In genomic region chr6:88840211-88840610, GRCm38 (mm10) we compare ENCODE assay signal across 9 mouse cellular contexts. TPM values are rescaled to one million over a fixed set of nuclear protein-coding genes. Genes with fewer than 3 reads are reported as not detected.
DNase-seq lines count a peak whose midpoint lies in the region; ATAC-seq and TF ChIP-seq lines count a peak whose summit lies in the region.
"Had no signal": no experiment of that assay in that cellular context is flagged by ENCODE, and none has a peak within 500 bp of the region (broad histone marks: within the 10 kb centered on the region; RNA-seq: fewer than 3 reads in every experiment).

No protein-coding gene starts in this region.

- no peak overlapping the region for H3K27ac ChIP-seq in left cerebral cortex, adult 2 months
- no peak overlapping the region for H3K27ac ChIP-seq in embryonic facial prominence, embryonic 13.5 days
- H3K27ac ChIP-seq in midbrain, embryonic 13.5 days: no peak overlapping the region

- no peak for TF ChIP-seq CTCF in left cerebral cortex, adult 2 months (IDR thresholded peaks at IDR 0.05)

- ATAC-seq in erythroblast, adult 5-6 weeks (replicated peaks; ENCODE audit: low FRiP score, poor library complexity, severe bottlenecking): no peak
- ATAC-seq in embryonic facial prominence, embryonic 13.5 days (ENCODE audit: insufficient number of reproducible peaks, insufficient read depth, low FRiP score, low TSS enrichment, low read depth): no peak
- ATAC-seq in midbrain, embryonic 13.5 days: no peak

- intact Hi-C loops in left cerebral cortex, adult 2 months (cut with DNase I): no loop called here
- intact Hi-C loops in gastrocnemius, postnatal 36 days (cut with DNase I): no loop called here
- intact Hi-C loops in left cerebral cortex, postnatal 10 days (cut with DNase I): no loop called here

- peak overlapping the region; percentile 91; the same call in 1 of the 2 replicates for H3K4me2 ChIP-seq in embryonic facial prominence, embryonic 13.5 days
- H3K4me2 ChIP-seq in midbrain, embryonic 13.5 days (replicated peaks): peak overlapping the region; percentile 89

- peaks cover 85% of the 10 kb centered on the region for H3K4me1 ChIP-seq in erythroblast, embryonic 14.5 days (ENCODE audit: control insufficient read depth)
- peaks cover 27% of the 10 kb centered on the region for H3K4me1 ChIP-seq in embryonic facial prominence, embryonic 13.5 days
- H3K4me1 ChIP-seq in midbrain, embryonic 13.5 days (replicated peaks): peaks cover 33% of the 10 kb centered on the region

- no peak for DNase-seq in left cerebral cortex, adult 2 months (ENCODE audit: extremely low spot score in 1 of 2, low spot score in 2 of 2)
- no peak for DNase-seq in left cerebral cortex, adult 8-10 months (ENCODE audit: low spot score in 2 of 2)
- DNase-seq in gastrocnemius, postnatal 36 days: no peak
- no peak for DNase-seq in left cerebral cortex, postnatal 10 days (ENCODE audit: extremely low spot score in 1 of 2, low spot score in 2 of 2)
- DNase-seq: heart, postnatal 36 days had no signal

- peak overlapping the region; percentile 87 for H3K4me3 ChIP-seq in erythroblast, embryonic 14.5 days (replicated peaks)
- peak overlapping the region; percentile 93; the same call in 1 of the 2 replicates for H3K4me3 ChIP-seq in left cerebral cortex, adult 2 months
- peak overlapping the region; percentile 88 for H3K4me3 ChIP-seq in embryonic facial prominence, embryonic 13.5 days
- H3K4me3 ChIP-seq in midbrain, embryonic 13.5 days (replicated peaks): peak overlapping the region; percentile 80; the same call in 1 of the 2 replicates

- 73% methylated on average over 3 of the region's 3 CpGs for WGBS in embryonic facial prominence, embryonic 13.5 days
- WGBS in midbrain, embryonic 13.5 days: 72% methylated on average over 3 of the region's 3 CpGs

- H3K36me3 ChIP-seq in erythroblast, embryonic 14.5 days (ENCODE audit: control insufficient read depth): peaks cover 57% of the 10 kb centered on the region
- H3K36me3 ChIP-seq in embryonic facial prominence, embryonic 13.5 days: peaks cover 49% of the 10 kb centered on the region
- peaks cover 66% of the 10 kb centered on the region for H3K36me3 ChIP-seq in midbrain, embryonic 13.5 days

- no peaks in the 10 kb centered on the region for H3K9me3 ChIP-seq in erythroblast, embryonic 14.5 days (ENCODE audit: control insufficient read depth, low read length)
- H3K9me3 ChIP-seq in embryonic facial prominence, embryonic 13.5 days: no peaks in the 10 kb centered on the region
- no peaks in the 10 kb centered on the region for H3K9me3 ChIP-seq in midbrain, embryonic 13.5 days

- peaks cover 6% of the 10 kb centered on the region for H3K27me3 ChIP-seq in erythroblast, embryonic 14.5 days (ENCODE audit: control insufficient read depth)
- no peaks in the 10 kb centered on the region for H3K27me3 ChIP-seq in embryonic facial prominence, embryonic 13.5 days
- H3K27me3 ChIP-seq in midbrain, embryonic 13.5 days: no peaks in the 10 kb centered on the region

- no peak overlapping the region for H3K9ac ChIP-seq in embryonic facial prominence, embryonic 13.5 days
- H3K9ac ChIP-seq in midbrain, embryonic 13.5 days (replicated peaks): peak overlapping the region; percentile 91; the same call in 1 of the 2 replicates

RNA-seq across cellular contexts. Expression of gene Abtb1, which starts 1.6 kb away (rescaled TPM):
- polyA plus RNA-seq in erythroblast, embryonic 14.5 days (2012): 21.3 and 21.4 TPM in 2 replicates
- 78.6 and 90.1 TPM in 2 replicates for total RNA-seq in erythroblast, adult 5-6 weeks (2015; ENCODE audit: low replicate concordance)
- 218 and 344 TPM in 2 replicates for total RNA-seq in erythroblast, adult 5-6 weeks (2017; ENCODE audit: low replicate concordance)
- 10 to 100 TPM; 39.7 to 40.5 TPM for total RNA-seq in left cerebral cortex, adult 2 months (2021)
- 10 to 100 TPM; 38.1 to 45.4 (median 43.1) TPM for total RNA-seq in left cerebral cortex, adult 8-10 months (2022)
- 33.8 and 34.4 TPM in 2 replicates for polyA plus RNA-seq in embryonic facial prominence, embryonic 13.5 days (2015; fragmentation: Nextera tagmentation; extraction: Ambion mirVana)
- polyA plus RNA-seq in midbrain, embryonic 13.5 days (2015; fragmentation: Nextera tagmentation; extraction: Ambion mirVana): 35.9 and 36.2 TPM in 2 replicates
- 10 to 100 TPM; 19.2 to 21.0 TPM for total RNA-seq in gastrocnemius, postnatal 36 days (2021)
- 10 to 100 TPM; 31.2 to 31.3 TPM for total RNA-seq in left cerebral cortex, postnatal 10 days (2021)

RNA-seq across cellular contexts. Expression of gene Podxl2, which starts 34.6 kb away (rescaled TPM):
- polyA plus RNA-seq in erythroblast, embryonic 14.5 days (2012): 0.18 and 0.28 TPM in 2 replicates
- not detected in 2 replicates for total RNA-seq in erythroblast, adult 5-6 weeks (2015; ENCODE audit: low replicate concordance)
- total RNA-seq in erythroblast, adult 5-6 weeks (2017; ENCODE audit: low replicate concordance): not detected in 2 replicates
- 100 to 1,000 TPM; 196 to 201 TPM for total RNA-seq in left cerebral cortex, adult 2 months (2021)
- 100 to 1,000 TPM; 190 to 207 (median 195) TPM for total RNA-seq in left cerebral cortex, adult 8-10 months (2022)
- 141 and 143 TPM in 2 replicates for polyA plus RNA-seq in embryonic facial prominence, embryonic 13.5 days (2015; fragmentation: Nextera tagmentation; extraction: Ambion mirVana)
- polyA plus RNA-seq in midbrain, embryonic 13.5 days (2015; fragmentation: Nextera tagmentation; extraction: Ambion mirVana): 478 and 520 TPM in 2 replicates
- 10 to 100 TPM; 45.1 to 50.5 TPM for total RNA-seq in gastrocnemius, postnatal 36 days (2021)
- 100 to 1,000 TPM; 291 to 304 TPM for total RNA-seq in left cerebral cortex, postnatal 10 days (2021)

RNA-seq across cellular contexts. Expression of gene Mcm2, which starts 58.4 kb away (rescaled TPM):
- 101 and 128 TPM in 2 replicates for polyA plus RNA-seq in erythroblast, embryonic 14.5 days (2012)
- 30.6 and 34.7 TPM in 2 replicates for total RNA-seq in erythroblast, adult 5-6 weeks (2015; ENCODE audit: low replicate concordance)
- 78.5 and 87.8 TPM in 2 replicates for total RNA-seq in erythroblast, adult 5-6 weeks (2017; ENCODE audit: low replicate concordance)
- 1 to 10 TPM; 2.1 to 4.5 TPM for total RNA-seq in left cerebral cortex, adult 2 months (2021)
- total RNA-seq in left cerebral cortex, adult 8-10 months (2022): 1 to 10 TPM; 4.0 to 9.0 (median 4.6) TPM
- polyA plus RNA-seq in embryonic facial prominence, embryonic 13.5 days (2015; fragmentation: Nextera tagmentation; extraction: Ambion mirVana): 124 and 131 TPM in 2 replicates
- polyA plus RNA-seq in midbrain, embryonic 13.5 days (2015; fragmentation: Nextera tagmentation; extraction: Ambion mirVana): 66.2 and 71.9 TPM in 2 replicates
- total RNA-seq in gastrocnemius, postnatal 36 days (2021): 1 to 10 TPM; 4.2 to 5.6 TPM
- 1 to 10 TPM; 6.1 to 6.5 TPM for total RNA-seq in left cerebral cortex, postnatal 10 days (2021)

Comparison
In these comparisons a context has a peak if more than half of its experiments do, and no peak if none do; other contexts are left out.
1. RNA of gene Podxl2, which starts 34.6 kb away (total RNA-seq): 291 to 304 TPM in left cerebral cortex, postnatal 10 days, 196 to 201 TPM in left cerebral cortex, adult 2 months, 190 to 207 TPM in left cerebral cortex, adult 8-10 months and 45.1 to 50.5 TPM in gastrocnemius, postnatal 36 days; not detected in erythroblast, adult 5-6 weeks; every median in the first group is over 10 times any median in the second.
2. Peak in every context shown above with its lines, with median percentiles within 50 percentile points of each other: H3K4me3 ChIP-seq.